Mouse (Mus musculus): ENCODE results near the gene 3110040M04Rik. TPM values are rescaled to one million over a fixed set of nuclear protein-coding genes. Genes with fewer than 3 reads are reported as not detected.

Gene 3110040M04Rik
- polyA plus RNA-seq, 1 experiment from 2014 or later, result not detected

- Histone ChIP-seq H3K4me2 (ENCODE audit: low read depth, low read length) (no peak overlapping the region), H3K27me3 (ENCODE audit: control insufficient read depth, insufficient read depth, low read length) (no peaks in the 10 kb centered on the region), H3K4me3 (ENCODE audit: low read length) (no peak overlapping the region), H3K9me3 (replicated peaks; ENCODE audit: control insufficient read depth, low read length) (no peaks in the 10 kb centered on the region), H3K36me3 (ENCODE audit: control insufficient read depth, insufficient read depth) (no peaks in the 10 kb centered on the region), H3K4me1 (ENCODE audit: control insufficient read depth, insufficient read depth, low read length) (0 out of 2 replicates have a peak, but pooled peaks cover 2% of the 10 kb centered on the region), H3K27ac (ENCODE audit: low read length) (no peak overlapping the region), H3K9ac (ENCODE audit: low read length) (no peak overlapping the region)
- WGBS, result 89% methylated on average over 10 of the region's 10 CpGs
- no peak for ATAC-seq (replicated peaks; ENCODE audit: extremely low read depth, insufficient read depth, low FRiP score)
These were observed 18.8 kb downstream of the 3110040M04Rik start for GRCm38 (mm10) chr1:151222561-151223267.

GRCm38 (mm10) chr1:151223377-151223776 lies 19.5 kb downstream of the 3110040M04Rik start:
- H3K4me3 ChIP-seq (ENCODE audit: low read length), result no peak overlapping the region
- no peaks in the 10 kb centered on the region for H3K9me3 ChIP-seq (replicated peaks; ENCODE audit: control insufficient read depth, low read length)
- no peak overlapping the region for H3K9ac ChIP-seq (ENCODE audit: low read length)
- H3K27me3 ChIP-seq (ENCODE audit: control insufficient read depth, insufficient read depth, low read length), result no peaks in the 10 kb centered on the region
- 40% methylated on average over 1 of the region's 1 CpGs for WGBS
- no peak for ATAC-seq (replicated peaks; ENCODE audit: extremely low read depth, insufficient read depth, low FRiP score)
- H3K4me2 ChIP-seq (ENCODE audit: low read depth, low read length), result no peak overlapping the region
- no peaks in the 10 kb centered on the region for H3K36me3 ChIP-seq (ENCODE audit: control insufficient read depth, insufficient read depth)
- H3K4me1 ChIP-seq (ENCODE audit: control insufficient read depth, insufficient read depth, low read length), result 0 out of 2 replicates have a peak, but pooled peaks cover 2% of the 10 kb centered on the region
- H3K27ac ChIP-seq (ENCODE audit: low read length), result no peak overlapping the region

GRCm38 (mm10) chr1:151224536-151224935 lies 20.6 kb downstream of the 3110040M04Rik start:
- Histone ChIP-seq H3K27ac (ENCODE audit: low read length) (no peak overlapping the region), H3K9me3 (replicated peaks; ENCODE audit: control insufficient read depth, low read length) (no peaks in the 10 kb centered on the region), H3K27me3 (ENCODE audit: control insufficient read depth, insufficient read depth, low read length) (no peaks in the 10 kb centered on the region), H3K36me3 (ENCODE audit: control insufficient read depth, insufficient read depth) (no peaks in the 10 kb centered on the region), H3K4me1 (ENCODE audit: control insufficient read depth, insufficient read depth, low read length) (0 out of 2 replicates have a peak, but pooled peaks cover 2% of the 10 kb centered on the region), H3K4me2 (ENCODE audit: low read depth, low read length) (no peak overlapping the region), H3K4me3 (ENCODE audit: low read length) (no peak overlapping the region), H3K9ac (ENCODE audit: low read length) (no peak overlapping the region)
- no peak for ATAC-seq (replicated peaks; ENCODE audit: extremely low read depth, insufficient read depth, low FRiP score)
- WGBS, result 95% methylated on average over 1 of the region's 1 CpGs

DNA sequence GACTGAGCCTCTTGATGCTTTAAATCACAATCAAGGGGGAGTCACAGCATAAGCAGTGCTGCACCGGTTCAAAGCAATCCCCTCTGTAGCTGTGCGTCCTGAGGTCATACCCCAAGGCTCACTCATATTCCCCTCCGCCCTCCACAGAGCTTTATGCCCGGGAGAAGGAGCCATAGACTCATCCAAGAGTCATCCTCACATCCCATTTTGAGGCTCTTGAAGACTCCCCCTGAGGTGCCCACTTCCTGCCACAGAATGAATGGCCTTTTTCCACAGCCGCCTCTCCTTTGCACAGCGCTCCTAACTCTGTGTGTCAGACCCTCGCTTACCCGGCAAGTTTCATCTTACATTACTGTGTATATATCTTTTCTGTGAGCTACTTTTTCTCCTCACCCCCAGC lies 23.6 kb downstream of the 3110040M04Rik start:
- H3K4me3 ChIP-seq (ENCODE audit: low read length), result no peak overlapping the region
- H3K4me2 ChIP-seq (ENCODE audit: low read depth, low read length), result no peak overlapping the region
- 0 out of 2 replicates have a peak, but pooled peaks cover 2% of the 10 kb centered on the region for H3K4me1 ChIP-seq (ENCODE audit: control insufficient read depth, insufficient read depth, low read length)
- no peaks in the 10 kb centered on the region for H3K36me3 ChIP-seq (ENCODE audit: control insufficient read depth, insufficient read depth)
- no peak overlapping the region for H3K27ac ChIP-seq (ENCODE audit: low read length)
- 79% methylated on average over 8 of the region's 8 CpGs for WGBS
- no peak overlapping the region for H3K9ac ChIP-seq (ENCODE audit: low read length)
- no peaks in the 10 kb centered on the region for H3K9me3 ChIP-seq (replicated peaks; ENCODE audit: control insufficient read depth, low read length)
- no peak for ATAC-seq (replicated peaks; ENCODE audit: extremely low read depth, insufficient read depth, low FRiP score)
- H3K27me3 ChIP-seq (ENCODE audit: control insufficient read depth, insufficient read depth, low read length), result no peaks in the 10 kb centered on the region

DNA sequence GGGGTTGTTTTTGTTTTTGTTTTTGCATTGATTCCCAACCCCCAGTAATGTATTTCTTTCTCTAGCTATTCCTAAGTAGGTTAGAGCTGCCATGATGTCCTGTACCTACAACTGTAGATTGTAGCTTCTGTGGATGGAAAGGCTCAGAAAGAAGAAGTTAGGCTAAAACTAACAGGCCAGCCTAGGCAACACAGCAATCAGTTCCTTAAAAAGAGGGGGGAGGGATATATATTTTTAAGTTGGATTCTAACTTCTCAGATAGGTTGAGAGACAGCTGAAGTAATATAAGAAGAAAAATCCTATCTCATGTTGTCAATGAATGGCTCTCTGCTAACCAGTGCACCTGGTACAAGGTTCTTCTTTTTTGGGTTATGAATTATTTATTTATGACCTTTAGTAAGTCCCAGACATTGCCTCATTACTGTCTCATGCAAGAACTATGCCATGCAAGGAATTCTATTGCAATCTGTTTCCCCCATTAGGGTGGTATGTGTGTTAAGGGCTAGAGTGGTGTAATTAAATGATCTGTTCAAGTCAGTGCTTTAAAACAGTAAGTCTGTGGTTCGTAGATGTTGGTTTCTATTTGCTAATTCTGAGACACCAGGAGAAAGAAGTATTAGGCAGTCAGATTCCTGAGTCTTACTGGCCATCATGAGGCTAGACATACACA lies 24.5 kb downstream of the 3110040M04Rik start:
- ATAC-seq (replicated peaks; ENCODE audit: extremely low read depth, insufficient read depth, low FRiP score), result no peak
- H3K4me1 ChIP-seq (ENCODE audit: control insufficient read depth, insufficient read depth, low read length), result no peaks in the 10 kb centered on the region
- no peak overlapping the region for H3K9ac ChIP-seq (ENCODE audit: low read length)
- no peak overlapping the region for H3K4me3 ChIP-seq (ENCODE audit: low read length)
- H3K4me2 ChIP-seq (ENCODE audit: low read depth, low read length), result no peak overlapping the region
- 59% methylated on average over 1 of the region's 1 CpGs for WGBS
- no peaks in the 10 kb centered on the region for H3K9me3 ChIP-seq (replicated peaks; ENCODE audit: control insufficient read depth, low read length)
- no peaks in the 10 kb centered on the region for H3K27me3 ChIP-seq (ENCODE audit: control insufficient read depth, insufficient read depth, low read length)
- no peaks in the 10 kb centered on the region for H3K36me3 ChIP-seq (ENCODE audit: control insufficient read depth, insufficient read depth)
- no peak overlapping the region for H3K27ac ChIP-seq (ENCODE audit: low read length)

DNA sequence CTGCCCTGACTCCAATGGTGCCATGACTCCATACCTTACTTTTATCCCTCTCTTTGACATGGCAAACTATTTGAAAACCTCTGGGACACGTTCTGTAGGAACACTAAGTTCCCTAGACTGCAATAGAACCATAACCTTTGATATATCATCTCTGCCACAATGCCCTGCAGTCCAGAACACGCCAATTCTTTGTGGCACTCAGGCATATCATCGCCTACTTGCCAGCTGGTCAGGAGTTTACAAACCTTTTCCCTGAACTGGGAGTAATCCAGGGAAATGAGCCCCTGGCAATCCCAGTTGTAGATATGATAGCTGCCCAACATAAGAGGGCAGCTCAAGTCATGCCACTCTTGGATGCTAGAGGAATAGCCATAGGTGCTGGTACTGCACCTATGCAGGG lies 28.4 kb downstream of the 3110040M04Rik start:
- Histone ChIP-seq H3K4me3 (ENCODE audit: low read length) (no peak overlapping the region), H3K9ac (ENCODE audit: low read length) (no peak overlapping the region), H3K27me3 (ENCODE audit: control insufficient read depth, insufficient read depth, low read length) (no peaks in the 10 kb centered on the region), H3K4me2 (ENCODE audit: low read depth, low read length) (no peak overlapping the region), H3K9me3 (replicated peaks; ENCODE audit: control insufficient read depth, low read length) (peaks cover 4% of the 10 kb centered on the region; the same call in 1 of the 2 replicates), H3K36me3 (ENCODE audit: control insufficient read depth, insufficient read depth) (no peaks in the 10 kb centered on the region), H3K27ac (ENCODE audit: low read length) (no peak overlapping the region), H3K4me1 (ENCODE audit: control insufficient read depth, insufficient read depth, low read length) (peaks cover 8% of the 10 kb centered on the region; the same call in 1 of the 2 replicates)
- 76% methylated on average over 3 of the region's 3 CpGs for WGBS
- ATAC-seq (replicated peaks; ENCODE audit: extremely low read depth, insufficient read depth, low FRiP score), result no peak

DNA sequence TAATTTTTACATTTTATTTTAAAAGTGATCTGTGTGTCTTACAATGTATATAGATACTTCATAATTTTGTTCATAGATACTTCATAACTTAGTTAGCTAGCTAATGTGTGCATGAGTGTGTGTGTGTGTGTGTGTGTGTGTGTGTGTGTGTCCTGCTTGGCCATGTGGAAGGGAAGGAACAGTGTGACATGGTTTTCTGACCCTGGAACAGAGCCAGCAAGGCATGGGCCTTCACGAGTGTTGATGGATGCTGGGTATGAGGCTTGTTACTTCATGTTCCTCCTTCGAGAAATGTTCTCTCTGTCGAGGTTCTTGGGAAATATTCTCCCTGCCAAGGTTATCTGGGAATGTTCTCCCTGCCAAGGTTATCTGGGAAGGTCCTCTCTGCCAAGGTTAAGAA lies 29.8 kb downstream of the 3110040M04Rik start:
- no peak for ATAC-seq (replicated peaks; ENCODE audit: extremely low read depth, insufficient read depth, low FRiP score)
- Histone ChIP-seq H3K9me3 (replicated peaks; ENCODE audit: control insufficient read depth, low read length) (peaks cover 4% of the 10 kb centered on the region; the same call in 1 of the 2 replicates), H3K36me3 (ENCODE audit: control insufficient read depth, insufficient read depth) (no peaks in the 10 kb centered on the region), H3K27ac (ENCODE audit: low read length) (no peak overlapping the region), H3K4me2 (ENCODE audit: low read depth, low read length) (no peak overlapping the region), H3K4me3 (ENCODE audit: low read length) (no peak overlapping the region), H3K4me1 (ENCODE audit: control insufficient read depth, insufficient read depth, low read length) (peaks cover 13% of the 10 kb centered on the region), H3K27me3 (ENCODE audit: control insufficient read depth, insufficient read depth, low read length) (no peaks in the 10 kb centered on the region), H3K9ac (ENCODE audit: low read length) (no peak overlapping the region)
- WGBS, result 68% methylated on average over 3 of the region's 3 CpGs

DNA sequence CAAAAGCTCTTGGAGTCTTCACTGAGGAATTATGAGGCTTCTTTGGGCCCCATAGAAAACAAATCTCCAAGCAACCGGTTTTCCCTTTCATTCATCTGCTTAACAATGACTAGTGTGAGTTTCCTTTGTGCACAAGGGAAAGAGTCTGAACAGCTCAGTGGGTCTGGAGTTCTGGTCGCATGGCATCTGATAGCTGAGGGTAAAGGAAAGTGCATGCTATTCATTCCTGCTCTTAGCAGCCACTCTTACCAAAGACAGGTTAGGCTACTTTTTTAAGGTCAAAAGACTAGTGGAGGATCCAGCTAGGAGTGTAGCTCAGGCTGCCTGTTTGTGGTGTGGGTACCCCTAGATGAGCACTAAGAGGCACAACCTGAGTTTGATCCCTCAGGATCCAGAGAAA lies 31.7 kb downstream of the 3110040M04Rik start:
- no peak overlapping the region for H3K4me3 ChIP-seq (ENCODE audit: low read length)
- H3K27ac ChIP-seq (ENCODE audit: low read length), result no peak overlapping the region
- no peaks in the 10 kb centered on the region for H3K36me3 ChIP-seq (ENCODE audit: control insufficient read depth, insufficient read depth)
- H3K4me2 ChIP-seq (ENCODE audit: low read depth, low read length), result no peak overlapping the region
- no peak overlapping the region for H3K9ac ChIP-seq (ENCODE audit: low read length)
- ATAC-seq (replicated peaks; ENCODE audit: extremely low read depth, insufficient read depth, low FRiP score), result no peak
- H3K27me3 ChIP-seq (ENCODE audit: control insufficient read depth, insufficient read depth, low read length), result no peaks in the 10 kb centered on the region
- H3K4me1 ChIP-seq (ENCODE audit: control insufficient read depth, insufficient read depth, low read length), result peaks cover 13% of the 10 kb centered on the region
- H3K9me3 ChIP-seq (replicated peaks; ENCODE audit: control insufficient read depth, low read length), result peaks cover 8% of the 10 kb centered on the region; the same call in 1 of the 2 replicates
- WGBS, result 36% methylated on average over 2 of the region's 2 CpGs
